Mouse (Mus musculus) neural tube, embryonic 14.5 days (tissue): Measurements from ENCODE around the gene Rere. TPM values are rescaled to one million over a fixed set of nuclear protein-coding genes. Genes with fewer than 3 reads are reported as not detected.
A peak's percentile ranks its signal among the peaks of the same experiment; 100 is the strongest.

Source experiments
- ATAC-seq: fragments of 200-750 bp; cut with Nextera tagmentation; 2 replicates; pipeline ENCODE4 v1.8.0; 2017; ENCODE audit warnings: low read depth, mild to moderate bottlenecking, moderate TSS enrichment, moderate library complexity
- H3K27ac ChIP-seq: fragments of 300-500 bp; sonication (generic); 2 replicates; pipeline ENCODE4 v1.5.1; 2014; ENCODE audit warnings: low read depth, mild to moderate bottlenecking, control low read depth, low read length, moderate library complexity, mixed read lengths
- H3K27me3 ChIP-seq: fragments of 300-500 bp; sonication (generic); 2 replicates; pipeline ENCODE4 v1.6.1; 2014; ENCODE audit warnings: low read length; ENCODE audit not compliant: control insufficient read depth, insufficient read depth
- H3K36me3 ChIP-seq: fragments of 300-500 bp; sonication (generic); 2 replicates; pipeline ENCODE4 v1.6.1; 2014; ENCODE audit warnings: low read length, mixed read lengths; ENCODE audit not compliant: control insufficient read depth, insufficient read depth
- H3K4me1 ChIP-seq: fragments of 300-500 bp; sonication (generic); 2 replicates; pipeline ENCODE4 v1.6.1; 2014; ENCODE audit warnings: low read length; ENCODE audit not compliant: control insufficient read depth, insufficient read depth
- H3K4me2 ChIP-seq: fragments of 300-500 bp; sonication (generic); 2 replicates; pipeline ENCODE4 v1.6.1; 2014; ENCODE audit warnings: mild to moderate bottlenecking, low read depth, low read length, control low read depth
- H3K4me3 ChIP-seq: fragments of 300-500 bp; sonication (generic); 2 replicates; pipeline ENCODE4 v1.5.1; 2014; ENCODE audit warnings: low read depth, low read length, control low read depth, mixed read lengths
- H3K9ac ChIP-seq: fragments of 300-500 bp; sonication (generic); replicated peaks from 2 replicates; pipeline ENCODE4 v1.6.1; 2014; ENCODE audit warnings: low read depth, mild to moderate bottlenecking, control low read depth, low read length, mixed read lengths
- H3K9me3 ChIP-seq: fragments of 300-500 bp; sonication (generic); 2 replicates; pipeline ENCODE4 v1.6.1; 2016; ENCODE audit warnings: low read length; ENCODE audit not compliant: control insufficient read depth
- WGBS: fragments of 180-500 bp; shearing (Covaris S2); extraction: QIAGEN DNeasy Blood & Tissue Kit; methylation state at CpG from one replicate; pipeline ENCODE4 v1.1.7; 2014; 5-methylcytosine and 5-hydroxymethylcytosine counted together
- polyA plus RNA-seq: library from polyadenylated mRNA; unstranded; fragments of >200 nt; fragmentation: Nextera tagmentation; extraction: Ambion mirVana; gene quantifications from 2 replicates; pipeline ENCODE4 v1.2.1, GENCODE M21; 2014

Rere gene
- polyA plus RNA-seq, 1 experiment from 2014 or later = 50.7 TPM

DNA sequence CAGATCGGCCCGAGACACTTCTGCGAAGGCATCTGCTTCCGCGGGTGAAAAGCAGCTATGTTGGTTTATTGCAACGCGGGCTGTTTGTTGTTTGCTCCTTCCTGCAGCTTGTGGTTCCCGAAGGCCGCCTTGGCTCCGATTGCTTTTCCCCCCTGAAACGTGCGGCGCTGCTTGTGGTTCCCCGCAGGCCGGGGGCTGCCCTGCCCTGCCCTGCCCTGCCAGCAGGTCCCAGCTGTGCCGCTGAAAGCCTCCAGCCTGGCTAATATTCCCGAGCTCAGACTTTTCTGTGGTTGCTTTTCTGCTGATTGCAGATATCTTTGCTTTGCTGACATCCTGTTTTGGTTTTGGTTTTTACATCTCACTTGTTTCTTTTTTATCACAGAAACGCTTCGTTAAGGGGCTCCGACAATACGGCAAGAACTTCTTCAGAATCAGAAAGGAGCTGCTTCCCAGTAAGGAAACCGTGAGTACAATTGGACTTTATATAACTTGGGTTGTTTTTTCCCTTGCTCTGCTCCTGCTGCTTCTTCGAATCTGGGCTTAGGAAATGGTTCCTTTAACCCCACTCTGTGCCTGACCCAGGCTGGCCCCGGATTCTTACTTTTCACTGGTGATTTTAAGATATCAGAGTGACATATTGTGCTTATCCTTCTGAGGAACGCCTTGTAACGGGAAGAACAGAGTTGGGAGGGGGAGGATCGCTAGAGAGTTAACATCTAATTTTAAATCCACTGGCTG lies 288.6 kb downstream of the Rere start:
- Histone ChIP-seq H3K27me3 (no peaks in the 10 kb centered on the region; the same call in 1 of the 2 replicates), H3K9ac (peak overlapping the region; percentile 92), H3K4me1 (peaks cover 25% of the 10 kb centered on the region), H3K4me3 (peak overlapping the region; percentile 85), H3K27ac (peak overlapping the region; percentile 95), H3K36me3 (no peaks in the 10 kb centered on the region), H3K4me2 (peak overlapping the region; percentile 83), H3K9me3 (no peaks in the 10 kb centered on the region)
- WGBS = 1% methylated on average over 27 of the region's 27 CpGs
- peak; percentile 55; the same call in 1 of the 2 replicates for ATAC-seq

DNA sequence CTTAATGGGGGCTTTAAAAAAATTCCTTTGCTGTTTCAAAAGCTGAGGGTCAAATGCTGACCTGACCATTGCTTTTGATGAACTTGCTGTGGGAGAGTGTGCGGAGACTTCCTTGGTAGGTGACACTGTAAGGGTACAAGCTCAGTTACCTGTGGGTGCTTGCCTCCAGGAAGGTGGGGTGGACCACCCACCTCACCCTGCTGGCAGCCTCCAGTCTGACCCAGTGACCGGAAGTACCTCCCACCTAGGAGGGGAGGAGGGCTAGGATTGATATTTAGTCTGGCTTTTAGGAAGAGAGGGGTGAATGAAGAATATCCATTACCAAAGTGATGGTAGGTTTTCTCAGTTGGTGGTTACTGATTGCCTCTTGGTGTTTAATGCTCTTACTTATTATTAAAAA lies 289.3 kb downstream of the Rere start:
- Histone ChIP-seq H3K27me3 (no peaks in the 10 kb centered on the region; the same call in 1 of the 2 replicates), H3K4me3 (peak overlapping the region; percentile 85; the same call in 1 of the 2 replicates), H3K4me2 (peak overlapping the region; percentile 83), H3K4me1 (peaks cover 25% of the 10 kb centered on the region), H3K36me3 (no peaks in the 10 kb centered on the region; the same call in 1 of the 2 replicates), H3K9me3 (no peaks in the 10 kb centered on the region), H3K9ac (no peak overlapping the region), H3K27ac (no peak overlapping the region)
- no peak for ATAC-seq
- 34% methylated on average over 2 of the region's 2 CpGs for WGBS

DNA sequence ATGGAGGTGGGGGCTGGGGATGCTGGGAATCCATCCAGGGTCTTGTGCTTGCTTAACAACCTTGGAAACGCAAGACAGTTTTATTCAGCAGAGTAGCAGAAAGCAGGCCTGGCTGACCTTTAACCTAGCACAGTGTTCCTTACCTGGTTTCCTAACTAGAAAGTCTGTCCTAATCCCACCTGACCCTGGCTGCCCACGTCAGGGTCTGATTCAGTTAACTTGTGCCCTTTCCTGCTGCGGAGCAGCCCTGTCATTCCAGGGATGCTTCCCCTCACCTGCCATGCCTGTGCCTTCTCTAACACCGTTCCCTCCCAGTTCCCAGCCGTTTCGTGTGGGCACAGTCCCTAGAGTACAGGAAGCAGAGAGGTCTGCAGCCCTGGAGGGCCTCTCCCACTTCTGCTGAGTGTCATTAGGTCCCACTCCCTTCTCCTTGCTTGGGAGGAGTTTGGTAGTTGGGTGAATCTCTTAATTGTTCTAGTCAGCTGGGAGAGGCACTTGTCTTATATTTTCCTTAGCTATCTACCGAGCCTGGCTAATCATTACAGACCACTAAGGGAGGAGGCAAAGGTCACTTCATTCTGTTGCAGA lies 290.8 kb downstream of the Rere start:
- Histone ChIP-seq H3K9me3 (no peaks in the 10 kb centered on the region), H3K4me1 (peaks cover 25% of the 10 kb centered on the region), H3K36me3 (no peaks in the 10 kb centered on the region; the same call in 1 of the 2 replicates), H3K4me2 (no peak overlapping the region), H3K4me3 (no peak overlapping the region), H3K9ac (no peak overlapping the region), H3K27me3 (no peaks in the 10 kb centered on the region; the same call in 1 of the 2 replicates), H3K27ac (no peak overlapping the region)
- no peak for ATAC-seq
- WGBS = 71% methylated on average over 7 of the region's 7 CpGs

DNA sequence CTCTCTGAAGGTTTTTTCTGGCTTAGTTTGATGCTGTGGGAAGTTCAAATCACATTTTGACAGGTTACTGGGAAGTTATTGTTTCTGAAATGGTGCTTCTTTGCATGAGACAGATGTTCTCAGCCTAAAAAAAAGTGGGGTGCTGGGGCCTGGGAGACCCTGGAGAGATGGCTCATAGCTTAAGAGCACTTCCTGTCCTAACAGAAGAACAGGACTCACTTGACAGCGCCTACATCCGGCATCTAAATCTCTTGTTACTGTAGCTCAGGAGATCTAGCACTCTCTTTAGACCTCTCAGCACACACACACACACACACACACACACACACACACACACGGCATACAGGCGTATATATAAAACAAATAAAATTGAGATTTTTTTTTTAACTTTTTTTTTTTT lies 291.5 kb downstream of the Rere start:
- Histone ChIP-seq H3K9me3 (no peaks in the 10 kb centered on the region), H3K4me2 (no peak overlapping the region), H3K9ac (no peak overlapping the region), H3K4me3 (no peak overlapping the region), H3K4me1 (peaks cover 25% of the 10 kb centered on the region), H3K36me3 (no peaks in the 10 kb centered on the region; the same call in 1 of the 2 replicates), H3K27ac (no peak overlapping the region), H3K27me3 (no peaks in the 10 kb centered on the region; the same call in 1 of the 2 replicates)
- WGBS = 96% methylated on average over 4 of the region's 4 CpGs
- no peak for ATAC-seq

DNA sequence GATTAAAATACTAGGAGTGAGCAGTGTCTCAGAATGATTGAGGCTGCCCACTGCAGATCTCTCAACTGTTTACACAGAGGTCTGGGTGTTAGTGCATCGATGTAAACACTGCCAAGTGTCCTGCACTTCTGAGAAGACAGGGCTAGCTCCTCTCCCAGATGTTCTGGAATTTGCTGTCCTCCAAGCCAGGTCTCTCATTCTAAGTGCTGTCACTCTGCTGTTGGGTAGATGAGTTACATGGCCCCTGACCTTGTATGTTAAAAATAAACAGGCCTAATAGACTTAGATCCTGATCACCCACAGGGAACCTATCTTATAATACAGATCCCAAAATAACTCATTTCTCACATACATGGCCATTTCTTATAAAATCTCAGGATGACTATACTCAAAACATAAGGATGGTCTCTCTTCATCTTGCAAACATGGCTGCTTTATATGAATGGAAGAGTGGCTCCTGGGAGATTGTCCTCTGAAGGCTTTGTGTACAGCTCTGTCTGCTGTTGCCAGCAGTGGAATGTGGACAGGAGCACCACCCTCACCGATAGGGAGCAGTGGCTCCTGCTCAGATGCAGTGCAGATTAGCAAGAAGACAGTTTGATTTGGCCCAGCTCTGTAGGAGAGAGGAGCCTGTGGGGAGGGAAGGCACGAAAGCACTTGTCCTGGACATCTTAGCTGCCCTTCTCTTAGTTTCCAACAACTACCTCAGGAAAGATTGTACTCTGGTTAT lies 294.1 kb downstream of the Rere start:
- peaks cover 9% of the 10 kb centered on the region for H3K4me1 ChIP-seq
- no peak overlapping the region for H3K27ac ChIP-seq
- no peak overlapping the region for H3K4me2 ChIP-seq
- no peak overlapping the region for H3K4me3 ChIP-seq
- H3K9ac ChIP-seq = no peak overlapping the region
- H3K36me3 ChIP-seq = no peaks in the 10 kb centered on the region; the same call in 1 of the 2 replicates
- H3K27me3 ChIP-seq = no peaks in the 10 kb centered on the region
- no peaks in the 10 kb centered on the region for H3K9me3 ChIP-seq
- 90% methylated on average over 3 of the region's 3 CpGs for WGBS
- ATAC-seq = no peak

DNA sequence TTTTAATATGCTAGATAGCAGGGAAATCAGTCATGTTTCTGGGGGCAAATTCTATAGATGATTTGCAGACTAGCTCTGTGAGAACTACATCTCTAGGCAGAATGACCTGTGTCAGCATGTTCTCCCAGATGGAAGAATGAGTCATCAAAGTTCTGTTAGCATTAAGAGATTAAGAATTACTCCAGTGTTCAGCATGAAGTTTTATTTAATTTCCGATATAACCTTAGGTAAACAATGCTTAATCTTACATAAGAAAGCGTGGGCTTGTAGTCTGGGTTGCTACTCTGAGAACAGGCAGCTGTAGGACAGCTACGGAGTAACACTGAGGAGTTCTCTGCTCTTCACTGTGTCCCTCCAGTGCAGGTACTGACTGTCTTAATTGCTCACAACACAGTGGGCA lies 294.9 kb downstream of the Rere start:
- Histone ChIP-seq H3K4me2 (no peak overlapping the region), H3K4me1 (peaks cover 4% of the 10 kb centered on the region; the same call in 1 of the 2 replicates), H3K27ac (no peak overlapping the region), H3K9ac (no peak overlapping the region), H3K4me3 (no peak overlapping the region), H3K9me3 (no peaks in the 10 kb centered on the region), H3K27me3 (no peaks in the 10 kb centered on the region), H3K36me3 (no peaks in the 10 kb centered on the region; the same call in 1 of the 2 replicates)
- no peak for ATAC-seq
- 95% methylated on average over 3 of the region's 3 CpGs for WGBS

DNA sequence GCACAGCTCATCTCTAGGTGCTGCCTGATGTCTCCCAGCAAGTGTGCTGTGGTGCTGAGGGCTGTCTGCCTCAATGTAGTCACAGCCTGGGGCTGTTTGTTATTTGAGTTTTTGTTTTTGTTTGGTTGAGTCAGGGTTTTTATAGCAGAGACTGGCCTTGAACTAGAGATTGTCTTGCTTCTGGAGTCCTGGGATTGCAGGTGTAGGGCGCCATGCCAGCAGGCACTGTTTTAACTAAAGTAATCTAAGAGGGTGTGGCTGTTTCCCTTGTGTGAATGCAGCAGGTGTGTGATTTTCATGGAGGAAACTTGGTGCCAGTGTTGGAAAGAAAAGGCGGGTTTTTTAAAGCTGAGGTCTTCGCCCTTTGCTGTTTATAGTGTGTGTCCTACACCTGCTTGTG lies 296.6 kb downstream of the Rere start:
- H3K36me3 ChIP-seq = no peaks in the 10 kb centered on the region; the same call in 1 of the 2 replicates
- no peak overlapping the region for H3K4me3 ChIP-seq
- H3K4me2 ChIP-seq = no peak overlapping the region
- H3K9me3 ChIP-seq = no peaks in the 10 kb centered on the region
- no peak overlapping the region for H3K27ac ChIP-seq
- 89% methylated on average over 3 of the region's 3 CpGs for WGBS
- H3K27me3 ChIP-seq = no peaks in the 10 kb centered on the region
- peaks cover 18% of the 10 kb centered on the region for H3K4me1 ChIP-seq
- ATAC-seq = no peak
- H3K9ac ChIP-seq = no peak overlapping the region

DNA sequence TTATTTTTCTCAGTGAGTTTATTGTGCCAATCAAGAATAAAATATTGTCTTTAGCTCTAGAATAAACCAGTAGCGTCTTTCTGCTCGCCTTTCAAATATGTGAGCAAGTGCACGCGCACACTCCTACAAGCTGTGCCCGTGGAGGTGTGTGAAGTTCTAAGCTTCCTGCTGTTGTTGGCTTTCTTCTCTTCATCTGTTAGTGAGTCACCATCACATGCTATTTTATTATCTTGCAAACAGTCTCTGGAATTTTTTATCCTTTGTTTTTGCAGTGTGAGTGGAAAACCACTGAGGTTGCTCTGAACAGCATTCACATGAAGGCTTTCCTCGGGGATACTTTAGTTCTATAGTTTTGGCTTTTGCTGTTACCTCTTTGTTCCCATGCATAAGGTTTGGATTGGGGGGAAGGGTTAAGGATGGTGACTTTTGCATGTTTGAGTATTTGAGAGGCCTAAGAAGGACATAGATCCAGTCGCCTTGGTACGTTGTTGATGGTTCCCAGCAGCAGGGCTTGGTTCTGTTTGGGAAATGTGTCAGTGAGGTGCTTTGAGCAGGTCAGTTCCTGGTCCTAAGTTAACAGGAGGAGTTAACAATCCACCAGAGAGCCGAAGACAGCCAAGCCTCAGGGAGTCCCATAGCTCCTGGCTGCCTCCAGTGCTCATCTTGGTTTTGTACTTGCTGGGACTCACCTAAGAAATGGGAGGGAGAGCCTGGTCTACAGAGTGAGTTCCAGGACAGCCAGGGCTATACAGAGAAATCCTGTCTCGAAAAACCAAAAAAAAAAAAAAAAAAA lies 300.7 kb downstream of the Rere start:
- Histone ChIP-seq H3K4me2 (no peak overlapping the region), H3K27ac (peak overlapping the region; percentile 78; the same call in 1 of the 2 replicates), H3K9me3 (no peaks in the 10 kb centered on the region), H3K36me3 (no peaks in the 10 kb centered on the region), H3K4me3 (no peak overlapping the region), H3K27me3 (no peaks in the 10 kb centered on the region), H3K4me1 (peaks cover 39% of the 10 kb centered on the region), H3K9ac (no peak overlapping the region)
- 71% methylated on average over 10 of the region's 10 CpGs for WGBS
- ATAC-seq = no peak
